Mouse (Mus musculus) monocyte, adult 2 months (primary cell): ENCODE measurements around the gene Pign.

Source experiments
- DNase-seq, 2 experiments: peaks; one replicate each; pipeline ENCODE4 v3.0.0; 2022; ENCODE audit warnings: low spot score in 2 of 2, low read depth in 1 of 2

Gene Pign

DNA sequence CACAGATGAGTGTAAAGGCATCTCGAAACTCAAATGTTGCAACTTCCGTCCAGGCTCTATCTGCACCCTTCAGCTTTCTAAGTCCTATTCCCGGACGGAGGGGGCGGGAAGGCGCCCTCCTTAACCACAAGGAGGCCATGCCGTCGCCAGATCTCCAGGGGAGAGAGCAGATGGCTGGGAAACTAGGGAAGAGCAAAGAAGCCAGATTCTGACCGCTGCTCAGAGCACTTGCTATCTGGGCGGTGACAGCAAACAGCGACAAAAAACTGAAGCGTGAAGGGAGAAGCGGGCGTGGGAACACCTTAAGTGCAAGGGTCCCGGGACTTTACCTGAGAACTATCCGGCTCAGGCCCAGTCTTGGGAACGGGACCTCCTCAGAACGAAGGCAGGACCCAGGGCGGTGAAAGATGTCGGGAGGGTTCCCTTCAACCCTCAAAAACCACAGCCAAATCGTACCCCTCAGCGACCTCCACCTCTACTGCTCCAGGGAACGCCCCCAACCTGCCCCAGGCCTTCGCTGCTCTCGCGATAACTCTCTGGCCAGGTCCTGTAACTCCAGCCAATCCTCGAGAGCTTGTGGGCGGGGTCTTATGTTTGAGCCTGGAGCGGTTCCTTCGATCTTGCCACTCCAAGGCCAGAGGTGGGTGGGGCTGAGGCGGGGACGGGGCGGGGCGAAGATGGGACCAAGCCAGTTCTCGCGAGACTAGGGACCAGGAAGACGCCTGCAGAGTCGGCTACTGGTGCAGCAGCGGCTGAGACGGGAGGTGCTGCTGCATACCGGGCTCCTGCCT, at the start of gene Pign, which contains the start of gene Relch:
TSS of gene Pign (minus strand) at position 507 of the 791 bp plus-strand sequence.
TSS of gene Relch (plus strand) at position 691 of the 791 bp plus-strand sequence.
- DNase-seq = peak; percentile 93 to 95

GRCm38 (mm10) chr1:105712822-105713221, 49.3 kb upstream of the Pign start:
- DNase-seq = no peak

DNA sequence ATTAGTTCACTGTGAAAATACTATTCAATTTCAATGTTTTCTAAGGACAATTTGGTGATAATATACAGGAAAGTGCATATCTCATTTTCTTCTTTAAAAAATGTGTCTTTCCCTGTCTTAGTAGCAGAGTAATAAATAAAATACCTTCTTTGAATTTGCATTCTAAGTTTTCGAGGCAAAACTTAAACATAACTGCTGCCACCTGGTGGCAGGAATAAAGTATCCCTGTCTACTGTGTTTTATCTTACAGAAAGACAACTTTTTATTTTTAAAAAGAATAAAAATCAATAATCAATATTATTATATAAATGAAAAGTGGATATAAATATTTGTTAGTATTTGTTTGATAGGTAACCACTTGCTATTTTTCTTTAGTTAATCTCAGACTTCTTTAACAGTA, 47.8 kb upstream of the Pign start:
- DNase-seq = no peak

DNA sequence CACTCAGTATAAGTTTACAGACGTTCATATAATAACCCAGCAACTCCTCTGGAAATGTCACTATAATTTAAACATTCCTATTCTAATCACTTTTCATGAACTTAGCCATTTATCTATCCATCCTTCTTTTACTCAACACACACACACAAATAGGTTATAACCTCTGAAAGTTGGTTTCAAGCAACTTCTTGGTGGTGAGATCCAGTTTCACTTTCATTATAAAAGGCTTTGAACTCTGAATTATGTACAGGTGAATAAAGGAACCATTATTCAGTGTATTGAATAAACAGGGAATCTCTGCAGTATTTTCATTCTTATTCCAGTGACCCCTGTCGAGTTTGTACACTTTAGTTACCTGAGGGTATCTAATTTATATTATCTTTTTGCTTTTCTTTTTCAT, 45.9 kb upstream of the Pign start:
- DNase-seq = no peak

DNA sequence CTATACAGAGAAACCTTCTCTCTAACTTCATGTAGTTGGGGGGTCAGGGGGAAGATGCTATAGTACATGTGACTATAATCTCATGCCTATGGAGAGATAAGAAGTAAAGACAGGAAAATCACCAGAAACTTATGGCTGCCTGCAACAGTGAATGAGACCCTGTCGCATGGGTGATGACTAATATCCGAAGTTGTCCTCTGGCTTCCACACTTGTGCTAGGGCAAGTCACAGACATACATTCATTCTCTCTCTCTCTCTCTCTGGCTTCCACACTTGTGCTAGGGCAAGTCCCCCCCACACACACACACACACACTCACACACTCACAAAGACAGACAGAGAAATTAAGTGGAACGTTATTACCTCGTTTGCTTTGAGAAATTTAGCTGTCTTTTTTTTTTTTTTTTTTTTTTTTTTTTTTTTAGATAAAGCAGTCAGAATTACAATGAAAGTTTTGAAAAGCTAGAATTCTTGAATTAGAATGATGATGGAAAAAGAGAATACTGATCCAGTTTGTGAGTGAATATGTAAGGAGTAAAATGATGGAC, 37.6 kb upstream of the Pign start:
- DNase-seq = no peak

DNA sequence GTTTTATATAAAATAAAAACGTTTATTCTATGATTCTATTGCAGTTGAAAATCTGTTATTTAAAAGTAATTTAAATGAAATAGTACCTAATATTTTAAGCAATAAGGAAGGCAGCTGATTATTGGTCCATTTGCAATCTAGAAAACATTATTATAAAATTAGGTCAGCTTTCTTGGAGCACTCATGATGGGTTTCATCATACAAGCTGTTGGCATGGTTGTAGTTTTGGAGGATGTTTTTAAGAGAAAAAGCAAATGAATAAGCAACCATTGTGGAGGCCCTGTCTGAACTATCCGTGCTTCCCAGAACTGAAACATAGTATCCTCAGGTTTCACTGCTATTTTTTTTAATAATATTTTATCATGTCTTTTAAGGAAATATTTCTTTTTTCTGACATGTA, 32.1 kb upstream of the Pign start:
- no peak for DNase-seq

GRCm38 (mm10) chr1:105685501-105685900, 22.0 kb upstream of the Pign start:
- DNase-seq = no peak

DNA sequence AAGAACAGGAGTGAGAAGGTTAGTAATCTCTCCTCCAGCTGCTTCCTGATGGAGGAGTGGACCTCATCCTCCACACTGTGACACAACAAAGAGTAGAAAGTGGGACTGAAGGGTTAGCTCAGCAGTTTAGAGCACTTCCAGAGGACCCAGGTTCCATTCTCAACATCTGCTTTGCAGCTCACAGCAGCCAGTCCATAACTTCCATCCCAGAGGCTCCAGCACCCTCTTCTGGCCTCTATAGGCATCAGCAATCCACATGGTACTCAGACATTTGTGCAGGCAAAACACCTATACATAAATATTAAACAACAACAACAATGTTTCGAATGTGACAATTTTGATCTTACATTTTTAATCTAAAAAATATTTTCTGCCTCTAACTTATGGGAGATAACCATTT, 17.1 kb upstream of the Pign start:
- no peak for DNase-seq

GRCm38 (mm10) chr1:105674763-105675162, 11.3 kb upstream of the Pign start:
- DNase-seq = no peak

- no peak for DNase-seq
Measured at GRCm38 (mm10) chr1:105669700-105670099, 6.2 kb upstream of the Pign start.

DNA sequence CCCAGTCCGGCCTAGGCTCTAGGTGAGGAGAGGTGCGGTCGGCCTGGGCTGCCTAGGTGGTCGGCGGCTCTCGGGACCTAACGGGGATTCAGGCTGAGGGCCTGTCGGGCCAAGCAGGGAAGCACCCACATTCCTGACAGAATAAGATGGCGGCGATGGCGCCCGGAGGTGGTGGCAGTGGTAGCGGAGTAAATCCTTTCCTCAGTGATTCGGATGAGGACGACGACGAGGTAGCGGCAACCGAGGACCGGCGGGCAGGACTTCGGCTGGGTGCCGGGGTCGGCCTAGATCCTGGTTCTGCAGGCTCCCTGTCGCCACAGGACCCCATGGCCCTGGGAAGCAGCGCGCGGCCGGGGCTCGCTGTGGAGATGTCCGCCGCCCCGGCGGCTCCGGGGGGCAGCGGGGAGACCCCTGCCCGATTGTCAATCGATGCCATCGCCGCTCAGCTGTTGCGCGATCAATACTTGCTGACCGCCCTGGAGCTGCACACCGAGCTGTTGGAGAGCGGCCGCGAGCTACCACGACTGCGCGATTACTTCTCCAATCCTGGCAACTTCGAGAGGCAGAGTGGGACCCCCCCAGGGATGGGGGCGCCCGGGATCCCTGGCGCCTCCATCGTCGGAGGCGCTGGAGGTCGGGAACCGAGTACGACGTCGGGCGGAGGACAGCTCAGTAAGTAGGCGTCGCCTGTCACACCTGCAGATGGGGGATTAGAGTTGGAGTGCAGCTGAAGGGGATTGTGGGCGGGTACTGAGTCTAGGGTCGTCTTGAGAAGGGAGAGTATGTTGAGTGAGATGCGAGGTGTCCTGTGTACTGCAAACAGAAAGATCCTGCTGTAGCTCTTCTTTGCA, 710 bp upstream of the Pign start:
- DNase-seq = no peak

GRCm38 (mm10) chr1:105662820-105663170, 682 bp downstream of the Pign start:
- DNase-seq = no peak

GRCm38 (mm10) chr1:105660015-105660414, 3.5 kb downstream of the Pign start:
- no peak for DNase-seq

GRCm38 (mm10) chr1:105653981-105654380, 9.5 kb downstream of the Pign start:
- DNase-seq = no peak

GRCm38 (mm10) chr1:105650650-105651049, 12.8 kb downstream of the Pign start:
- no peak for DNase-seq

GRCm38 (mm10) chr1:105644093-105644492, 19.4 kb downstream of the Pign start:
- DNase-seq = no peak

GRCm38 (mm10) chr1:105630481-105630880, 33.0 kb downstream of the Pign start:
- DNase-seq = no peak

- no peak for DNase-seq
Measured at GRCm38 (mm10) chr1:105589673-105590072, 73.8 kb downstream of the Pign start.

DNA sequence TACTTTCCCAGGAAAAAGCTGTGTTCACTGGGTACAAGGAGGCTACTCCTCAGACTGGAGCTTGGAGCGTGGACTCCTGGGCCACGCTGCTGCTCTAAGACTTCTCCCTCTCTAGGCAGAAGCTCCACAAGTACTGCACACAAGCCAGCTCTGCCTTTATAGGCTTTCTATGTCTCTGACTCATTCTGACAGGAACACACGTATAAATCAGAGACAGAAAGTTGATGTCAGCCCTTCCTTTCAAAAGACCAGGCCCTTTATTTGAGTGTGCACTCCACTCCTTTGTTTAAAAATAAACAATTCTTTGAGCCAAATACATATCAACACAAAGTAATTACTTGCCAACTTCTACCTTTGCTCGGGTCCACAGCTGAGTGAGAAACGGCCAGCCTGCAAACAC, 74.8 kb downstream of the Pign start:
- DNase-seq = no peak

DNA sequence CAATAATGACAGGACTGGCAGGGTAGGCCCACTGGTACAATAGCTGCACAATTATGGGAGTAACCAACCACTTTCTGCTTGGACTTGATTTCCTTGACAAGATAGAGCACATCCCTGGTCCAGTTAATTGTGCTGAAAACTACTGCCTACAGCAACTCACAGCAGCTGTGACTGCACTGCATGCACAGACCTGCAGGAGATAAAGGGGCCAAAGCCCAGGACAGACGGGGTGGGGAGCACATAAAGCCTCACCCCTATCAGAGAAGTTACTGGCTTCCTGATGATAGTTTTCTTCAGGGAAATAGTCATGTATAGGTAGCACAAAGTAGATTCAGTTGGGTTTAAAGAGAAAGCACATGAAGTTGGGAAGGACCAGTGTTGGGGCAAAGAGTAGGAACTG, 80.7 kb downstream of the Pign start:
- no peak for DNase-seq

DNA sequence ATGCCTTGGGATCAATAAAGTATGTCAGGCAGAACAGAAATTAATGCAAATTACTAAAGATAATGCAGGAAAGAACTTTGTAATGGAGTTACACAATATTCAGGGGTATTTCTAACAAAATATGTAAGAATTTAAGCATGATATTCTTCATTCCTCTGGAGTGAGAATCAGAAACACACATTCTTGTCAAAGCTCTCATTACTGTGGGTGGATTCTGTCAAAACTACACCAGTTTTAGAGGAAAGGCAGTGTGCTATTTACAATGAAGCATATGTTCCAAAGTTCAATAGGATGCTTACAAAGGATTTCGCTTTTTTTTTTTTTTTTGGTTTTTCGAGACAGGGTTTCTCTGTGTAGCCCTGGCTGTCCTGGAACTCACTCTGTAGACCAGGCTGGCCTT, 82.6 kb downstream of the Pign start:
- DNase-seq = no peak

- no peak for DNase-seq
Measured at GRCm38 (mm10) chr1:105566051-105566450, 97.4 kb downstream of the Pign start.
